Mouse (Mus musculus) bone marrow, adult 2 months (tissue): ENCODE results near the gene Fcer1a. TPM values are rescaled to one million over a fixed set of nuclear protein-coding genes. Genes with fewer than 3 reads are reported as not detected.
"Not testable (repeated sequence)": the region's sequence is repeated elsewhere in the genome, so short reads cannot be mapped to it uniquely, and the experiment has no call there.

Source experiments
- H3K27ac ChIP-seq: fragments of 200-500 bp; 2 replicates; pipeline ENCODE4 v1.5.1; 2012; ENCODE audit warnings: low read depth, mild to moderate bottlenecking, control low read depth, inconsistent platforms, low read length; ENCODE audit not compliant: control insufficient read depth, poor library complexity, insufficient read depth
- H3K4me1 ChIP-seq: fragments of 200-500 bp; 2 replicates; pipeline ENCODE4 v1.6.1; 2011; ENCODE audit warnings: low read length; ENCODE audit not compliant: control insufficient read depth, insufficient read depth
- H3K4me3 ChIP-seq: fragments of 200-500 bp; replicated peaks from 2 replicates; pipeline ENCODE3; 2011; ENCODE audit warnings: mild to moderate bottlenecking, low read depth, low read length, control low read depth; ENCODE audit not compliant: control insufficient read depth
- CTCF ChIP-seq: fragments of 200-500 bp; IDR thresholded peaks from 2 replicates; pipeline ENCODE4 v1.5.1; 2011; ENCODE audit warnings: low read length, control low read depth; ENCODE audit not compliant: control insufficient read depth, insufficient read depth
- POLR2A ChIP-seq: fragments of 200-500 bp; IDR thresholded peaks from 2 replicates; pipeline ENCODE4 v1.6.1; 2011; ENCODE audit warnings: low read depth, mild to moderate bottlenecking, control low read depth, low read length, borderline replicate concordance; ENCODE audit not compliant: control insufficient read depth
- WGBS: fragments of 180-500 bp; shearing (Covaris S2); methylation state at CpG from one replicate; pipeline ENCODE4 v1.1.7; 2018; 5-methylcytosine and 5-hydroxymethylcytosine counted together
- polyA plus RNA-seq: library from polyadenylated mRNA; stranded (reverse); fragments of >200 nt; gene quantifications from 2 replicates; pipeline ENCODE4 v1.2.4, GENCODE M21; 2011; ENCODE audit warnings: low replicate concordance; ENCODE audit not compliant: missing spikeins, insufficient read depth, insufficient read length

Gene Fcer1a
- not detected in 2 replicates for polyA plus RNA-seq

DNA sequence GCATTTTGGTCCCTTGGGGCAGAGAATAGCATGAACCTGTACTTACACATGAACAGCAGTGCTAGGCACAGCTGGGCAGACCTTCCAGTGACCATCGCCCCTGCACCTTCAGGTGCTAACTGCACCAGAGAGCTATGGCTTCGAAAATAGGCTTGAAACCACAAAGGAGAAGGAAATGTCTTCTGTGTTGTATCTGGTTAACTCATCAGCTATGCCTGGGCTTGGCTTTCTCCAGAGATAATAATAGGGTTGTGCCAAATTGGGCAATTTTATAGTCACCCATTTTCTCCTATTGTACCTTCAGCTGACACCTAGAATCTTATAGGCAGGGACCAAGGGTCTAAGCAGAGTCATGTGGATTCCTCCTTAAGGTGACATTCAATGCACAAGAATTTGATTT lies at the start of gene Fcer1a:
Fcer1a (minus strand) TSS at position 134 of the 400 bp plus-strand sequence.
- no peak within 1 kb of the TSS for H3K4me3 ChIP-seq

DNA sequence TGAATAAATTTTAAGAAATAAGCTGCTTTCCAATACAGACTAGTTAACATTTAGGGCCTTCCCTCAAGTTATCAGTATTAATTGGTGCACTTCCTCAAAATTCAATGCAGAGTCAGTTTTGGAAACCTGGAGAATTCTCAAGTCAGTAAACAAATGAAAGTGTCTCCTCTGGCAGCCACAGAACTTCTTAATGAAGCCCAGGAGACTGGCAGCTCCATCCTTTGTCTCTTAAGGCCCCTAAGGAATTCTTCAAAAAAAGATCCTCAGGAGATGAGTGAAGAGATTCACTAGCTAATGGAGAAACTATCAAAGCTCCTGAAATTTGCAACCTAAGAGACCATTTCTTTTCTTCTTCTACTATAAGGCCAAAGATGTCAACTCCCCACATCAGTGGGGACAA lies 38.7 kb upstream of the Fcer1a start, which contains the start of gene Olfr418:
Olfr418 (plus strand) TSS at position 301 of the 400 bp plus-strand sequence.
- TF ChIP-seq CTCF (no peak), POLR2A (no peak)
- H3K27ac ChIP-seq: no peak within 1 kb of the TSS
- no peaks in the 10 kb centered on the region for H3K4me1 ChIP-seq
- H3K4me3 ChIP-seq: no peak within 1 kb of the TSS

More for the DNA sequence above, at the start of gene Fcer1a:
- no peak for TF ChIP-seq CTCF
- TF ChIP-seq POLR2A: no peak
- WGBS: 29% methylated on average over 2 of the region's 2 CpGs
- H3K27ac ChIP-seq: no peak within 1 kb of the TSS
- H3K4me1 ChIP-seq: no peaks in the 10 kb centered on the region

DNA sequence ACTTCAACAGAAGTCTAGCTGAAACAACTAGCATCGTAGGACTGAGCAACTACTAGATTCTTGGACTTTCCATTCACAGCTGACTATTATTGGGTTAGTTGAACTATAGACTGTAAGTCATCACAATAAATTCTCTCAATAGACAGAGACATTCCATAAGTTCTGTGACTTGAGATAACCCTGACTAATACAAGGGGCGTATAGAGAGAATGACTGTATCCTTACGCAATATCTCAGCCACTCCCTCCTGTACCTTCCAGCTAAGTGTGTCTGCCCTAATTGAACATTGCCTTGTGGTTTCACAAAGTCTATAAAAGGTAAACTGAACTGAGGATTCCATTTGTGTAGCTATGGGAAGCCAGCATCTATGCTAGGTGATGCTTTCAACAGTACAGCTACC lies 22.9 kb upstream of the Fcer1a start:
- H3K27ac ChIP-seq: no peak overlapping the region
- H3K4me3 ChIP-seq: no peak overlapping the region
- 82% methylated on average over 3 of the region's 3 CpGs for WGBS
- no peaks in the 10 kb centered on the region for H3K4me1 ChIP-seq
- TF ChIP-seq POLR2A (no peak), CTCF (no peak)

DNA sequence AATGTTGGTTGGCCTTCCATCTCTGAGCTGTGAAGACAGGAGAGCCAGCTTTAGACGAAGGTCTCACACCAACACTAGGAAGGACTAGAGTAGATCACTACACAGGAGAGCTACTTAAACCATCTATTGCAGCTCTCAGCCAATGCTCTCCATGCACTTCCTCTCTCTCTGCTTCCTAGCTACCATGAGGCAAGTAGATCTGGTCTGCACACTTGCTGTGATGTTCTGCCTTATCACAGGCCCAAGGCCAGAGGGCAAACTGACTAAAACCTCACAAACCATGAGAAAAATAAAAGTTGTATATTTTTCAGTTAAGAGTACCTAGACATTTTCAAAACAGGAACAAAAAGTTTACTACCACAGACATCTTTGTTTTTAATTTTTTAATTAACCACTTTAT lies 10.0 kb upstream of the Fcer1a start:
- 78% methylated on average over 1 of the region's 1 CpGs for WGBS

DNA sequence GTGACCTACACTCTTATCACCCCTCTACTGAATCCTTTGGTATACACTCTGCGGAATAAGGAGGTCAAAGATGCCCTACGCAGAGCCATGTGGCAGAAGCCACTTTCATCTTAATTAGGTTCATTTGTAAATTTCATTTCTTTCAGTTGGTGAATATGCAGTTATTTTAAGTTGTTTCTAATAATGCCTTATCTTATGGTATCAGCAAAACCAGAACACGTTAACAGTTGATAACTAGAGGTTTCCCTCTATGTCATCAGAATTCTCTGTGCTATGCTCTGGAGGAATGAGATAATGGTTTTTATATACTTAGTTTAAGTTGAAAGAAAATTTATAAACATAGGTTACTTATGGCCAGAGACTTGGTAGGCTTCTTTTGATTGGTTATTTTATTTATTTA lies 10.5 kb downstream of the Fcer1a start:
- TF ChIP-seq POLR2A (no peak), CTCF (no peak)

More for the DNA sequence above, 10.0 kb upstream of the Fcer1a start:
- not testable (repeated sequence) for H3K4me1 ChIP-seq, H3K27ac ChIP-seq, H3K4me3 ChIP-seq

DNA sequence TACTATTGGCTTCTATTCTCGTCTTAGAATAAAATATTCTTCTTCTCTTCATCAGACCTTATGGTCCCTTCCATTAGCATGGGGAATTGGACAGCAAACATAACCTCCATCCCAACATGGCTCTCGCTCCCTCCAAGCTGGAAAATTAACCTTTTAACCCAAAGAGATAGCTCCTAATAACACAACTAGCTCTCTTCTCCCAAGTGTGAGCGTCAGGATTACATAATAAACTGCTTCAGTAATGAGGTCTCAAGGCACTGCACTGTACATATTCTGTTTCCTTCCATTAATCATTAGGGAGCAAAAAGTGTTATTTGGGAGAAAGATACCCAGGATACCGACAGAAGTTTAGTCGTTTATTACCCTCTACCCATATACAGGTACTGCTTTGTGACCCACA lies 14.9 kb downstream of the Fcer1a start, which contains the start of gene Olfr1404:
Olfr1404 (plus strand) TSS at position 301 of the 400 bp plus-strand sequence.
- TF ChIP-seq POLR2A: no peak
- no peak for TF ChIP-seq CTCF
- Histone ChIP-seq H3K4me3 (no peak within 1 kb of the TSS), H3K4me1 (no peaks in the 10 kb centered on the region), H3K27ac (no peak within 1 kb of the TSS)
- 74% methylated on average over 5 of the region's 5 CpGs for WGBS

More for the DNA sequence above, 10.5 kb downstream of the Fcer1a start:
- no peak overlapping the region for H3K27ac ChIP-seq
- WGBS: 74% methylated on average over 3 of the region's 3 CpGs
- no peak overlapping the region for H3K4me3 ChIP-seq
- H3K4me1 ChIP-seq: no peaks in the 10 kb centered on the region

DNA sequence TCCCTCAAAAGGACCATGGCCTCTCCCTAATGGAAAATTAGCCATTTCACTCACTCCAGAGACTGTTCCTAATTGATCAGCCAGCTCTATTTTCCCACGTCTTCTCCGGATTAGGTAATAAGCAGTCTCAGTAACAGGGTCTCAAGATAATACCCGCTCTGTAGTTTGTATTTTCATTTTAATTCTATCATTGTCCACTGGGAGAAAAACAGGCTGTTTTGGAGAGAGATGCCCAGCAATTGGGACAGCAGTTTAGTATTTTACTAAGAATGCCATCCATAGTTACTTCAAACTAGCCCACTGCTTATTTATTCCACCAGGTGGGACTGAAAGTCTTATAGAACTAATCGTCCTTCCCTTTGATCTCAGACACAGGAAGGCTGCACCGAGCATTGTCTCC lies 29.5 kb downstream of the Fcer1a start, which contains the start of gene Olfr218:
Olfr218 (plus strand) TSS at position 301 of the 400 bp plus-strand sequence.
- Histone ChIP-seq H3K4me3 (no peak within 1 kb of the TSS), H3K27ac (no peak within 1 kb of the TSS), H3K4me1 (no peaks in the 10 kb centered on the region)
- 73% methylated on average over 5 of the region's 5 CpGs for WGBS
- no peak for TF ChIP-seq POLR2A
- TF ChIP-seq CTCF: no peak

DNA sequence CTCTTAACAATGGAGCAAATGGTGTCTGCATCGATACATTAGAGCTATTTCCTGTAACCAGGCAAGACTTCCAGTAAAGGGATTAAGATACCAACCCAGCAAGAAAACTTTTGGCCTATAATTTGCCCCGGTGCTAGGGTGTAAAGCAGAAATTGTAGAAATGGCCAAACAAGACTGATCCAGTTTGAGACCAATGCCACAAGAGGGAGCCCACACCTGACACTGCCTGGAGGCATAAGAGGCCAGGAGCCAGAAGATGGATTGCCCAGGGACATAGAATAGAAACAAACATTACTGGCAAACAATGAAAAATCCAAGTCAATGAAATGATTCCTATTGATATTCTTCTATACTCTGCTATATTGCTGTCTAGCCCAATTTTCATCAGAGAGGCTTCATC lies 30.7 kb downstream of the Fcer1a start:
- WGBS: 67% methylated on average over 2 of the region's 2 CpGs
- H3K27ac ChIP-seq: no peak overlapping the region
- TF ChIP-seq POLR2A (no peak), CTCF (no peak)
- H3K4me1 ChIP-seq: no peaks in the 10 kb centered on the region
- no peak overlapping the region for H3K4me3 ChIP-seq

DNA sequence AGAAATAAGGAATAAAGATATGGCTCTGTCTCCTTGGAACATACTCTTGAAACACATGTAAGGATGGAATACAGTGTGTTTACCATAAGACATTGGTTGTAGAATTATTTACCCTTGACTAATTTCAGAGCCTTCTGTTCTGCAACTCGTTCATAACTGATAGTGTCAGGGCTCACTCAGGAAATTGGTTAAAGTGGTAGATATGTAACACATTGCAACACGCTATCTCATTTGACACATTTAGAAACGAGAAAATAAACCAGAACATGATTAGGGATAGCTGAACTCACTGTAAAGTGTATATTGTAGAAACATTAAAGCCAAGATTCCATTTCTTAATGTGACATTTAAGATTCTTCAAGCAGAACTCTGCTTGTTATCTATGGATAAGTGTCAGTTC lies 35.0 kb downstream of the Fcer1a start:
- H3K4me1 ChIP-seq: no peaks in the 10 kb centered on the region
- WGBS: 41% methylated on average over 3 of the region's 3 CpGs
- H3K4me3 ChIP-seq: no peak overlapping the region
- H3K27ac ChIP-seq: no peak overlapping the region
- no peak for TF ChIP-seq CTCF
- no peak for TF ChIP-seq POLR2A
